Mouse (Mus musculus): Measurements from ENCODE around the gene Plxnc1.

GRCm38 (mm10) chr10:94923337-94923762 lies 21.3 kb downstream of the Plxnc1 start:
- TF ChIP-seq CTCF (IDR thresholded peaks at IDR 0.05; ENCODE audit: control insufficient read depth, insufficient read depth, insufficient read length) = no peak
- TF ChIP-seq MYOD1 (IDR thresholded peaks at IDR 0.05; ENCODE audit: control insufficient read depth, insufficient read length, low read depth) = no peak
- no peak for TF ChIP-seq USF1 (IDR thresholded peaks at IDR 0.05; ENCODE audit: low read depth)
- no peak for TF ChIP-seq MAX (IDR thresholded peaks at IDR 0.05)
- no peak for TF ChIP-seq CEBPB (IDR thresholded peaks at IDR 0.05; ENCODE audit: low read depth)
- TF ChIP-seq MYOG (IDR thresholded peaks at IDR 0.05; ENCODE audit: control insufficient read depth, extremely low read depth, insufficient read length) = no peak

All from C2C12 (cell line).